ENCODE assay signal across 8 mouse cellular contexts in genomic region chr2:157071556-157071955, GRCm38 (mm10). TPM values are rescaled to one million over a fixed set of nuclear protein-coding genes. Genes with fewer than 3 reads are reported as not detected.
DNase-seq lines count a peak whose midpoint lies in the region; TF ChIP-seq lines count a peak whose summit lies in the region.

No protein-coding gene starts in this region.

- no peaks in the 10 kb centered on the region; the same call in 1 of the 2 replicates for H3K27me3 ChIP-seq in thymus, adult 2 months (ENCODE audit: control insufficient read depth, insufficient read depth, low read length)

- no peaks in the 10 kb centered on the region for H3K36me3 ChIP-seq in thymus, adult 2 months (ENCODE audit: control insufficient read depth, insufficient read depth, low read length)

- no peak for TF ChIP-seq CTCF in thymus, adult 2 months (IDR thresholded peaks at IDR 0.05; ENCODE audit: borderline replicate concordance, control insufficient read depth, extremely low read depth, insufficient read depth, low read length, poor library complexity)

- DNase-seq in thymus, adult 2 months: peak; percentile 17
- no peak for DNase-seq in thymus, adult 18-20 months
- peak; percentile 63 to 75 for DNase-seq in cerebellum, adult 18-20 months
- peak; percentile 80 to 87 for DNase-seq in heart, adult 9 months (ENCODE audit: low spot score in 2 of 2)
- DNase-seq in kidney, adult 8-10 months: peak; percentile 34 to 51
- peak; percentile 91 for DNase-seq in lung, postnatal 10 days
- DNase-seq in thymus, postnatal 14 days: peak; percentile 41
- no peak for DNase-seq in right cerebral cortex, postnatal 4 days

- no peak for TF ChIP-seq POLR2A in thymus, adult 2 months (IDR thresholded peaks at IDR 0.05; ENCODE audit: control insufficient read depth, extremely low read depth, insufficient read depth, low read length, poor library complexity)

- 18% methylated on average over 2 of the region's 2 CpGs for WGBS in thymus, adult 2 months

- H3K27ac ChIP-seq in thymus, adult 2 months (ENCODE audit: control insufficient read depth, insufficient read depth, low read length): no peak overlapping the region

- no peak overlapping the region for H3K4me3 ChIP-seq in thymus, adult 2 months (ENCODE audit: control insufficient read depth, insufficient read depth, low read length)

- H3K4me1 ChIP-seq in thymus, adult 2 months (replicated peaks; ENCODE audit: control insufficient read depth, insufficient read depth, low read length): peaks cover 6% of the 10 kb centered on the region

RNA-seq across cellular contexts. Expression of gene Soga1, which starts 7.5 kb away (rescaled TPM):
- 5.2 and 5.3 TPM in 2 replicates for polyA plus RNA-seq in thymus, adult 2 months (2012; rRNA removed)

RNA-seq across cellular contexts. Expression of gene Tldc2, which starts 15.3 kb away (rescaled TPM):
- polyA plus RNA-seq in thymus, adult 2 months (2012; rRNA removed): not detected in 2 replicates

Comparison
In these comparisons a context has a peak if more than half of its experiments do, and no peak if none do; other contexts are left out.
1. DNase-seq: peak in thymus, adult 2 months (single experiment), cerebellum, adult 18-20 months (2 of 2), heart, adult 9 months (2 of 2), kidney, adult 8-10 months (2 of 2), lung, postnatal 10 days (single experiment) and thymus, postnatal 14 days (single experiment); none in thymus, adult 18-20 months (0 of 2) and right cerebral cortex, postnatal 4 days (single experiment).